Mouse (Mus musculus): Measurements from ENCODE around the gene Unc5cl. TPM values are rescaled to one million over a fixed set of nuclear protein-coding genes. Genes with fewer than 3 reads are reported as not detected.
"Not testable (repeated sequence)": the region's sequence is repeated elsewhere in the genome, so short reads cannot be mapped to it uniquely, and the experiment has no call there.

Gene Unc5cl
- polyA plus RNA-seq, 1 experiment from 2014 or later, result 0.68 TPM

GRCm38 (mm10) chr17:48455955-48456354, 1.3 kb downstream of the Unc5cl start:
- ATAC-seq (no peak), DNase-seq (no peak)
- Histone ChIP-seq H3K27ac (ENCODE audit: low read depth) (no peak overlapping the region), H3K4me2 (ENCODE audit: low read depth, low read length) (no peak overlapping the region), H3K9ac (replicated peaks) (no peak overlapping the region), H3K4me1 (ENCODE audit: insufficient read depth) (peaks cover 21% of the 10 kb centered on the region), H3K36me3 (replicated peaks; ENCODE audit: insufficient read depth, low read length) (no peaks in the 10 kb centered on the region), H3K27me3 (ENCODE audit: insufficient read depth, low read length) (no peaks in the 10 kb centered on the region), H3K4me3 (ENCODE audit: low read depth, low read length) (no peak overlapping the region), H3K9me3 (ENCODE audit: low read length) (no peaks in the 10 kb centered on the region)
- WGBS (ENCODE audit: insufficient replicate concordance), result 72% methylated on average over 2 of the region's 2 CpGs
- TF ChIP-seq CTCF (IDR thresholded peaks at IDR 0.05; ENCODE audit: low read depth) (no peak), EP300 (IDR thresholded peaks at IDR 0.05; ENCODE audit: low read depth) (no peak)

- no peaks in the 10 kb centered on the region for H3K27me3 ChIP-seq (ENCODE audit: insufficient read depth, low read length)
- H3K4me1 ChIP-seq (ENCODE audit: insufficient read depth), result peaks cover 10% of the 10 kb centered on the region
- H3K4me3 ChIP-seq (ENCODE audit: low read depth, low read length), result no peak overlapping the region
- H3K9ac ChIP-seq (replicated peaks), result no peak overlapping the region
- H3K27ac ChIP-seq (ENCODE audit: low read depth), result no peak overlapping the region
- TF ChIP-seq EP300 (IDR thresholded peaks at IDR 0.05; ENCODE audit: low read depth), result no peak
- TF ChIP-seq CTCF (IDR thresholded peaks at IDR 0.05; ENCODE audit: low read depth), result no peak
- no peak for DNase-seq
- ATAC-seq, result no peak
- H3K9me3 ChIP-seq (ENCODE audit: low read length), result no peaks in the 10 kb centered on the region
- no peak overlapping the region for H3K4me2 ChIP-seq (ENCODE audit: low read depth, low read length)
- 36% methylated on average over 13 of the region's 13 CpGs for WGBS (ENCODE audit: insufficient replicate concordance)
- H3K36me3 ChIP-seq (replicated peaks; ENCODE audit: insufficient read depth, low read length), result no peaks in the 10 kb centered on the region
Measured at GRCm38 (mm10) chr17:48457971-48458653, 3.4 kb downstream of the Unc5cl start.

- H3K4me2 ChIP-seq (ENCODE audit: low read depth, low read length), result no peak overlapping the region
- no peak for TF ChIP-seq CTCF (IDR thresholded peaks at IDR 0.05; ENCODE audit: low read depth)
- no peak for TF ChIP-seq EP300 (IDR thresholded peaks at IDR 0.05; ENCODE audit: low read depth)
Measured at GRCm38 (mm10) chr17:48462096-48462495, 7.4 kb downstream of the Unc5cl start.

GRCm38 (mm10) chr17:48463391-48463790, 8.7 kb downstream of the Unc5cl start:
- no peak overlapping the region for H3K4me3 ChIP-seq (ENCODE audit: low read depth, low read length)
- no peaks in the 10 kb centered on the region for H3K27me3 ChIP-seq (ENCODE audit: insufficient read depth, low read length)
- no peak overlapping the region for H3K9ac ChIP-seq (replicated peaks)
- TF ChIP-seq CTCF (IDR thresholded peaks at IDR 0.05; ENCODE audit: low read depth), result no peak
- DNase-seq (no peak), ATAC-seq (no peak)
- 86% methylated on average over 4 of the region's 4 CpGs for WGBS (ENCODE audit: insufficient replicate concordance)
- H3K9me3 ChIP-seq (ENCODE audit: low read length), result no peaks in the 10 kb centered on the region
- H3K36me3 ChIP-seq (replicated peaks; ENCODE audit: insufficient read depth, low read length), result no peaks in the 10 kb centered on the region
- H3K4me1 ChIP-seq (ENCODE audit: insufficient read depth), result peaks cover 10% of the 10 kb centered on the region
- H3K4me2 ChIP-seq (ENCODE audit: low read depth, low read length), result no peak overlapping the region
- H3K27ac ChIP-seq (ENCODE audit: low read depth), result no peak overlapping the region

More at GRCm38 (mm10) chr17:48462096-48462495, 7.4 kb downstream of the Unc5cl start:
- no peak overlapping the region for H3K4me3 ChIP-seq (ENCODE audit: low read depth, low read length)
- no peaks in the 10 kb centered on the region for H3K36me3 ChIP-seq (replicated peaks; ENCODE audit: insufficient read depth, low read length)
- DNase-seq (no peak), ATAC-seq (no peak)
- H3K27ac ChIP-seq (ENCODE audit: low read depth), result no peak overlapping the region
- no peaks in the 10 kb centered on the region for H3K27me3 ChIP-seq (ENCODE audit: insufficient read depth, low read length)
- H3K9me3 ChIP-seq (ENCODE audit: low read length), result no peaks in the 10 kb centered on the region
- H3K9ac ChIP-seq (replicated peaks), result no peak overlapping the region
- 81% methylated on average over 13 of the region's 13 CpGs for WGBS (ENCODE audit: insufficient replicate concordance)
- peaks cover 11% of the 10 kb centered on the region for H3K4me1 ChIP-seq (ENCODE audit: insufficient read depth)

- peak; percentile 85 for ATAC-seq
- Histone ChIP-seq H3K27me3 (ENCODE audit: insufficient read depth, low read length) (no peaks in the 10 kb centered on the region), H3K9me3 (ENCODE audit: low read length) (no peaks in the 10 kb centered on the region), H3K4me2 (ENCODE audit: low read depth, low read length) (peak overlapping the region; percentile 63), H3K9ac (replicated peaks) (peak overlapping the region; percentile 26), H3K36me3 (replicated peaks; ENCODE audit: insufficient read depth, low read length) (no peaks in the 10 kb centered on the region), H3K27ac (ENCODE audit: low read depth) (no peak overlapping the region), H3K4me3 (ENCODE audit: low read depth, low read length) (peak overlapping the region; percentile 6), H3K4me1 (ENCODE audit: insufficient read depth) (peaks cover 10% of the 10 kb centered on the region)
- WGBS (ENCODE audit: insufficient replicate concordance), result 25% methylated on average over 22 of the region's 22 CpGs
- TF ChIP-seq CTCF (IDR thresholded peaks at IDR 0.05; ENCODE audit: low read depth) (no peak), EP300 (IDR thresholded peaks at IDR 0.05; ENCODE audit: low read depth) (no peak)
- DNase-seq, result peak; percentile 45
Measured at GRCm38 (mm10) chr17:48466769-48467394, 12.2 kb downstream of the Unc5cl start.

- Histone ChIP-seq H3K27me3 (ENCODE audit: insufficient read depth, low read length) (no peaks in the 10 kb centered on the region), H3K4me2 (ENCODE audit: low read depth, low read length) (peak overlapping the region; percentile 63), H3K4me3 (ENCODE audit: low read depth, low read length) (peak overlapping the region; percentile 6), H3K9me3 (ENCODE audit: low read length) (no peaks in the 10 kb centered on the region), H3K36me3 (replicated peaks; ENCODE audit: insufficient read depth, low read length) (no peaks in the 10 kb centered on the region), H3K4me1 (ENCODE audit: insufficient read depth) (peaks cover 10% of the 10 kb centered on the region), H3K9ac (replicated peaks) (peak overlapping the region; percentile 26; the same call in 1 of the 2 replicates), H3K27ac (ENCODE audit: low read depth) (no peak overlapping the region)
- no peak for TF ChIP-seq EP300 (IDR thresholded peaks at IDR 0.05; ENCODE audit: low read depth)
- peak; percentile 98 for TF ChIP-seq CTCF (IDR thresholded peaks at IDR 0.05; ENCODE audit: low read depth)
- DNase-seq (peak; percentile 88), ATAC-seq (peak; percentile 82)
- WGBS (ENCODE audit: insufficient replicate concordance), result 11% methylated on average over 22 of the region's 22 CpGs
Measured at GRCm38 (mm10) chr17:48467395-48468231, 12.9 kb downstream of the Unc5cl start.

GRCm38 (mm10) chr17:48474282-48474681, 19.6 kb downstream of the Unc5cl start:
- H3K36me3 ChIP-seq (replicated peaks; ENCODE audit: insufficient read depth, low read length); ATAC-seq; H3K4me1 ChIP-seq (ENCODE audit: insufficient read depth); H3K4me2 ChIP-seq (ENCODE audit: low read depth, low read length); H3K27me3 ChIP-seq (ENCODE audit: insufficient read depth, low read length); H3K4me3 ChIP-seq (ENCODE audit: low read depth, low read length); H3K9ac ChIP-seq (replicated peaks); DNase-seq; H3K9me3 ChIP-seq (ENCODE audit: low read length); H3K27ac ChIP-seq (ENCODE audit: low read depth): not testable (repeated sequence)
- WGBS (ENCODE audit: insufficient replicate concordance), result 78% methylated on average over 6 of the region's 6 CpGs
